Mouse (Mus musculus) kidney, adult 2 months (tissue): Measurements from ENCODE around the gene Gm17622.

Experiments used
- CTCF ChIP-seq: fragments of 200-500 bp; conservative IDR thresholded peaks from 2 replicates; pipeline ENCODE4 v1.5.1; 2011; ENCODE audit warnings: low read depth, mild to moderate bottlenecking, control low read depth, low read length, moderate library complexity, mixed read lengths; ENCODE audit not compliant: insufficient read depth, insufficient read length
- POLR2A ChIP-seq: fragments of 200-500 bp; IDR thresholded peaks from one replicate; pipeline ENCODE4 v1.6.1; 2011; ENCODE audit warnings: low read depth, low read length, control low read depth

- no peak for TF ChIP-seq CTCF
- TF ChIP-seq POLR2A, result no peak
Measured at GRCm38 (mm10) chr13:96507541-96507940, 17.0 kb downstream of the Gm17622 start.
